Mouse (Mus musculus): ENCODE measurements around the gene Ankra2.

DNA sequence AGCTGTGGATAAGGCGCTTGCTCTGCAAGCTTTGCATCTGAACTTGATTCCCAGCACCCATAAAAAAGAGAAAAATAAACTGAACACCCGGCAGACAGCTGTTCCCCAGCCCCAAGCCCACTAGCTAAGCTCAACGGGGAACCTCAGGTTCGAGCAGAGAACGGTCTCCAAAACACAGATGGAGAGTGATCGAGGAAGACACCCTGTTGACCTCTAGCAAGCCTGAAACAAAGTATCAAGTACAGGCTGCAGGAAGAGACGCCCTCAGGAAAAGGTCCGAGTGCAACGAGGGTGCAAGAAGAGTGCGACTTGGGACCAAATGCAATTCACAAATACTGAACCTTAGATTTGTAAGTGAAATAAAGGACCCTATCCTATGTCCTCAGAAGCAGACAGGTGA, 13.3 kb upstream of the Ankra2 start:
- no peak for TF ChIP-seq CTCF (IDR thresholded peaks at IDR 0.05)
- TF ChIP-seq POLR2A (IDR thresholded peaks at IDR 0.05; ENCODE audit: insufficient read depth, low read depth, low read length): no peak
- no peak for TF ChIP-seq EP300 (IDR thresholded peaks at IDR 0.05; ENCODE audit: insufficient read depth, low read depth, low read length)
